Mouse (Mus musculus) spleen, postnatal 4 days (tissue): Measurements from ENCODE around the gene Btbd3.
"Not testable (repeated sequence)": the region's sequence is repeated elsewhere in the genome, so short reads cannot be mapped to it uniquely, and the experiment has no call there.

Experiments
- DNase-seq, 2 experiments: peaks; one replicate each; pipeline ENCODE4 v3.0.0; 2022; ENCODE audit warnings: low spot score in 2 of 2

The Btbd3 gene

GRCm38 (mm10) chr2:138279641-138280040 is 23.3 kb downstream of the Btbd3 start:
- no peak for DNase-seq

GRCm38 (mm10) chr2:138280225-138280711 is 23.9 kb downstream of the Btbd3 start:
- DNase-seq, result no peak

GRCm38 (mm10) chr2:138281550-138282201 is 25.3 kb downstream of the Btbd3 start:
- DNase-seq, result no peak

- no peak for DNase-seq
These were observed 27.0 kb downstream of the Btbd3 start for GRCm38 (mm10) chr2:138283372-138283771.

GRCm38 (mm10) chr2:138283856-138284255 is 27.5 kb downstream of the Btbd3 start:
- no peak for DNase-seq

GRCm38 (mm10) chr2:138285811-138286210 is 29.4 kb downstream of the Btbd3 start:
- no peak for DNase-seq

DNA sequence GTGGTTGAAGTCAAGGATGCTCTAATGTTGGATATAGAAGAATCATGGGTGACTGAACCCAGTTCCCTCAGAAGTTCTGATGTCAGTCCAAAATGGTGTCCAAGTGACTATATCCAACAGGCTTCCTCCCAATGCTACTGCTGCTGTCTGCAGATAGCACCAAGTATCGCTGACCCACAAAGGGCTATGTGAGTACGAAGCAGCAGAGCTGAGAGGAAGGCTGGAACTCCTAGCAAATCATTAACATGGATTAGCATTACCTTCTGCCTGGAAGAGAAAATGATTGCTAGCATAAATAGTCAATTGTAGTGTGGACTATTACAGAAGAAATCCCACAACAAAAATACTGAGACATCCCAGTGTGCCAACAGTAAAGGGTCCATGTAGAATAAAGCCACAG is 33.8 kb downstream of the Btbd3 start:
- DNase-seq, result no peak

GRCm38 (mm10) chr2:138294286-138294685 is 37.9 kb downstream of the Btbd3 start:
- no peak for DNase-seq

DNA sequence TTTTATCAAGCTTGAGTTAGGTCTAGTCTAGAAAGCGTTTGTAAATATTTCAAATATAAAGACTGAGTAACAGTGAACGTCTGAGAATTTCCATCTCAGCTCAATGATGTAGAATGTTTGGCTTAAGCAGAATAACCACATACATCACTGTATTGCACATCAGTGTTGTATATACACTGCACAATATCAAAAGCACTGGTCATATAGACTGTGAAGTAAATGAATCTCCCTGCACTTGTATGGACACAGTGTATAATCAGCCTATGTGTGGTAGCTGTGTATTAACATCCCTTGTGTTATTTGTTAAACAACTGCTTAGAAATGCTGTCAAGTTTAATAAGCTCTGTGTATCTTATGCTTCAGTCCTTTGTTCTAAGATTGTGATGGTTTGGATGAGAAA is 49.9 kb downstream of the Btbd3 start:
- no peak for DNase-seq

DNA sequence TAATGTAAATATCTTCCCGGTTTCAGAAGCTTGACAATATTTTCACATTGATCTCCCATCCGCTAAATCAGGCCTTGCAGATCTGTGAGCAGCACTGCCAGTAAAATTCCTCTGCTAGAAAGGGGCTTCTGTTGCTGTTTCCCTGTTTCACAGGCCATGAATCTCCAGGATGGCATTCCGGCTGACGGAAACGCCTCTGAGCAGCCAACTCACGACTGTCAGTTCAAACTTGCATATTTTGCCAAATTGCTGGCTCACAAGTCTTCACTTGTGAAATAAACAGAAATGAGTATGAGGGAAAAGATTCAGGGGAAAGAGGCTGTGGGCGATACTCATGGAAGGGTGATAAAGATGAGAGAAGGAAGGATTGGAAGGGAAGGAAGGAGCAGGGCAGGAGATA is 59.3 kb downstream of the Btbd3 start:
- DNase-seq, result no peak

- no peak for DNase-seq
These were observed 64.0 kb downstream of the Btbd3 start for GRCm38 (mm10) chr2:138320408-138320807.

GRCm38 (mm10) chr2:138321041-138321481 is 64.7 kb downstream of the Btbd3 start:
- DNase-seq, result no peak

- DNase-seq, result no peak
These were observed 66.1 kb downstream of the Btbd3 start for GRCm38 (mm10) chr2:138322270-138323114.

GRCm38 (mm10) chr2:138326367-138326766 is 70.0 kb downstream of the Btbd3 start:
- no peak for DNase-seq

DNA sequence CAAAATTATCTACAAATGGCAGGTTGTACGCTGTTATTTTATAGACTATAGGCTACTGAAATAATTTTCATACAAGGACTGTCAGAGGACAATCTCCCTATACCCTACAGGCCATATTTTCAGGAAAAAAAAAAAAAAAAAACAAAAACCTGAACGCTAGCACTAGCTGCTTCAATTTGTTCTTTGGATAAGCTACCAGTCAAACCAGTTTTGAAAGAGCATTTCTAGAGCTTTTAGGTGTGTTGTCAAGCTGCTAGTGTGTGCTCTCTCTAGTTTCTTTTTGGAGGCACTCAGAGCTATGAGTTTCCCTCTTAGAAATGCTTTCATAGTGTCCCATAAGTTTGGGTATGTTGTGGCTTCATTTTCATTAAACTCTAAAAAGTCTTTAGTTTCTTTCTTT is 77.8 kb downstream of the Btbd3 start:
- DNase-seq, result not testable (repeated sequence)

DNA sequence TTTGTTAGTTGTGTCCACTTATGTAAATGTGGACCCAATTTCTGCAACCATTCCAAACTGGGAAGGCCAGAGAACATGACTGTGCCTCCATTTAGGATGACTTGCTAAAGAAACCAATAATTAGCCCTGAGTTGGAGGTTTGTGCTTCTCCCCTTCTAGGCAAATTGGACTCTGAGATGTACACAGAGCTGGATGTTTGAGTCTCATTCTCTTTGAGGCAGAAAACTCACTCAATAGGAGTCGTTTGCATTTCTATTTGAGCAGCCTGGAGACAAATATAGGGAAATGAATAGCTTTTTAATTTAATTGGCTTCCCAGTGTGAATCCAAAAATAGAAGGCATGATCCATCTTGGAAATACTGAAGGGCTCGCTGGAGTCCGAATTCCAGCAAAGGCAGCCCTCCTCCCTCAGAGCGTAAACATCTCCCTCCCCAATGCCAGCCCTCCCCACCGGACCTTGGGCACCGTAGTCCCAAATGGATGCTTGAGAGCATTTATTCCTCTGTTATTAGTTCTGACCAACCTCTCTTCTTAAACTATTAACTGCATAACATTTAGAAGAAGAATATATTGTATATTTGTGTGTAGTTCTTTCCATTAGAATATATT is 81.6 kb downstream of the Btbd3 start:
- DNase-seq, result no peak

- no peak for DNase-seq
These were observed 82.2 kb downstream of the Btbd3 start for GRCm38 (mm10) chr2:138338524-138338923.

DNA sequence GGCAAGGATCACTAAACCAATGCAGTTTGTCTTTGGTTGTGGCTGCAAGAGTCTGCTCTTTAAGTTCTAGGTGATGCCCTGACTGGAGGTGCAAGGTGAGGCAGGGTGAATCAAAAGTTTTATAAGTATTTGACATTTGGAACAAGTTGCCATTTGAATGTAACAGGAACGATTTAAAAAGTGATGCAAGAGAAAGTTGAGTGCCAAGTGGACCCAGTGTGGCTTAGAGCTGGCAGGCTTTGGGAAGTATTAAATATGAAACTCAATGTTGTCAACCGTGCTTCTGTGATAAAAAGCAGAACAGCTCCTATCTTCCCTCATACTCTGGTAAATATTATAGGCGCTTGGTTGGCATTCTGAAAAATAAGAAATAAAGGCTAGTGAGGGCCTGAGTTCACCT is 99.0 kb downstream of the Btbd3 start:
- DNase-seq, result no peak

GRCm38 (mm10) chr2:138362474-138362873 is 106.1 kb downstream of the Btbd3 start:
- no peak for DNase-seq

- no peak for DNase-seq
These were observed 109.0 kb downstream of the Btbd3 start for GRCm38 (mm10) chr2:138365391-138365790.

- no peak for DNase-seq
These were observed 118.2 kb downstream of the Btbd3 start for GRCm38 (mm10) chr2:138374556-138374955.

DNA sequence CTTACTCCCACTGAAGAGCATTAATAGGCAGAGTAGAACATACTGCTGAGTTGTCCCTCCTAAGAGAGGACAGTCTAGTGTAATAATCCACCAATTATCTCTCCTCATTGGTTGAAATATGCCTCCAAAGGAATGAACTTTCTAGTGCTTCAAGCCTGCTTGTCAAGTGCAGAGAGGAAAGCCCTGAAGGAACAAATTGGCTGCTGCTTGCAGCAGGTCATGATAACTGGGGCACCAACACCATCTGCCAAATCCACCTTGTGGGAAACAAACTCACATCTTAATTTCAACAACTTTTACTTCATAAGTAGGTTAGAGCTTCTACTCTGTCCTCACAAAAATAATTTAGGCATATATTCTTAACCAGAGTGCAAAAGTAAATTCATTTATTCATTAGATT is 122.5 kb downstream of the Btbd3 start:
- DNase-seq, result no peak

DNA sequence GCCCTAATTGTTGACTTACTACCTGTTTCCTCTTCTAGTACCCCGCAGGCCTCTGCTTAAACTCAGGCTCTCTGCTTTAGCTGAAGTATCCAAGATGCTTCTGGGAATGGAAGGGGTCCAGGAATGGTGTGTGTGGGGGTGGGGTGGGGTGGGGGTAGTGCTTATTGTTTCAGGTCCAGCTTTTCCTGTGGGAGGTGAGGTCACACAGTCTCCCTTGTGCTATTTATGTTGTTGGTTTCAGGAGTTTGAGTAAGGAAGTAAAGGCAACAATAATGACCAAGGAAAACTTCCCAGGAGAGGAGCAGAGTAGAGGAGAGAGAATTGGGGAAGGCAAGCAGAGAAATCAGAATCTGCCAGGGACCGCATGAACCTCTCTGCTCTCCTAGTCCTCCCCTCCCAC is 128.4 kb downstream of the Btbd3 start:
- no peak for DNase-seq
